Mouse (Mus musculus) liver, postnatal 0 days (tissue): ENCODE measurements at regions not wholly inside any gene's neighbourhood (a gene's known extent, or its start where the extent isn't known, plus 50 kb on each side); places are given as distances from the start of the nearest gene placed in this dataset.

Source experiments
- ATAC-seq: fragments of 200-750 bp; cut with Nextera tagmentation; 2 replicates; pipeline ENCODE4 v1.8.0; 2017; ENCODE audit warnings: mild to moderate bottlenecking, moderate library complexity
- DNase-seq: peaks from one replicate; pipeline ENCODE4 v3.0.0-alpha.2; 2016
- H3K27ac ChIP-seq: fragments of 300-500 bp; sonication (generic); 2 replicates; pipeline ENCODE4 v1.5.1; 2014; ENCODE audit warnings: antibody characterized with exemption, moderate library complexity, mild to moderate bottlenecking, low read depth
- H3K27me3 ChIP-seq: fragments of 300-500 bp; sonication (generic); 2 replicates; pipeline ENCODE4 v1.6.1; 2014; ENCODE audit warnings: low read length, control low read depth, mixed read lengths; ENCODE audit not compliant: insufficient read depth
- H3K36me3 ChIP-seq: fragments of 300-500 bp; sonication (generic); replicated peaks from 2 replicates; pipeline ENCODE4 v1.6.1; 2014; ENCODE audit warnings: mild to moderate bottlenecking, control low read depth, low read length, moderate library complexity, mixed read lengths; ENCODE audit not compliant: insufficient read depth
- H3K4me1 ChIP-seq: fragments of 300-500 bp; sonication (generic); 2 replicates; pipeline ENCODE4 v1.6.1; 2014; ENCODE audit warnings: antibody characterized with exemption, mild to moderate bottlenecking, control low read depth; ENCODE audit not compliant: insufficient read depth
- H3K4me2 ChIP-seq: fragments of 300-500 bp; sonication (generic); 2 replicates; pipeline ENCODE4 v1.6.1; 2014; ENCODE audit warnings: low read depth, mild to moderate bottlenecking, low read length, moderate library complexity, mixed read lengths
- H3K4me3 ChIP-seq: fragments of 300-500 bp; sonication (generic); 2 replicates; pipeline ENCODE4 v1.5.1; 2014; ENCODE audit warnings: low read depth, low read length
- H3K9ac ChIP-seq: fragments of 300-500 bp; sonication (generic); replicated peaks from 2 replicates; pipeline ENCODE4 v1.6.1; 2014; ENCODE audit warnings: mild to moderate bottlenecking, moderate library complexity
- H3K9me3 ChIP-seq: fragments of 300-500 bp; sonication (generic); 2 replicates; pipeline ENCODE4 v1.6.1; 2016; ENCODE audit warnings: mild to moderate bottlenecking, control low read depth, low read length, mixed read lengths
- CTCF ChIP-seq: sonication (generic); IDR thresholded peaks from 2 replicates; pipeline ENCODE4 v1.5.1; 2016; ENCODE audit warnings: antibody characterized with exemption, low read depth
- EP300 ChIP-seq: IDR thresholded peaks from 2 replicates; pipeline ENCODE4 v1.6.1; 2016; ENCODE audit warnings: antibody characterized with exemption, low read depth, mild to moderate bottlenecking
- WGBS: fragments of 180-500 bp; shearing (Covaris S2); extraction: QIAGEN DNeasy Blood & Tissue Kit; methylation state at CpG from one replicate; pipeline ENCODE4 v1.1.7; 2014; ENCODE audit not compliant: insufficient replicate concordance; 5-methylcytosine and 5-hydroxymethylcytosine counted together

- Histone ChIP-seq H3K27ac (no peak overlapping the region), H3K4me1 (0 out of 2 replicates have a peak, but pooled peaks cover 3% of the 10 kb centered on the region), H3K9ac (no peak overlapping the region), H3K27me3 (peaks cover 35% of the 10 kb centered on the region), H3K36me3 (no peaks in the 10 kb centered on the region), H3K4me2 (no peak overlapping the region), H3K9me3 (no peaks in the 10 kb centered on the region), H3K4me3 (no peak overlapping the region)
- 43% methylated on average over 7 of the region's 7 CpGs for WGBS
- TF ChIP-seq EP300, result no peak
- ATAC-seq (peak; percentile 63), DNase-seq (peak; percentile 44)
Observed at GRCm38 (mm10) chr9:69667064-69667533, 93.6 kb downstream of the Foxb1 start.

GRCm38 (mm10) chr9:69664201-69664600, 96.5 kb downstream of the Foxb1 start:
- peaks cover 19% of the 10 kb centered on the region for H3K27me3 ChIP-seq
- no peaks in the 10 kb centered on the region for H3K36me3 ChIP-seq
- 67% methylated on average over 3 of the region's 3 CpGs for WGBS
- no peak for TF ChIP-seq CTCF
- no peak for TF ChIP-seq EP300
- no peak for DNase-seq
- H3K9ac ChIP-seq, result no peak overlapping the region
- no peak overlapping the region for H3K4me3 ChIP-seq
- H3K27ac ChIP-seq, result no peak overlapping the region
- no peaks in the 10 kb centered on the region for H3K9me3 ChIP-seq
- H3K4me1 ChIP-seq, result 0 out of 2 replicates have a peak, but pooled peaks cover 3% of the 10 kb centered on the region
- no peak overlapping the region for H3K4me2 ChIP-seq
- ATAC-seq, result no peak

DNA sequence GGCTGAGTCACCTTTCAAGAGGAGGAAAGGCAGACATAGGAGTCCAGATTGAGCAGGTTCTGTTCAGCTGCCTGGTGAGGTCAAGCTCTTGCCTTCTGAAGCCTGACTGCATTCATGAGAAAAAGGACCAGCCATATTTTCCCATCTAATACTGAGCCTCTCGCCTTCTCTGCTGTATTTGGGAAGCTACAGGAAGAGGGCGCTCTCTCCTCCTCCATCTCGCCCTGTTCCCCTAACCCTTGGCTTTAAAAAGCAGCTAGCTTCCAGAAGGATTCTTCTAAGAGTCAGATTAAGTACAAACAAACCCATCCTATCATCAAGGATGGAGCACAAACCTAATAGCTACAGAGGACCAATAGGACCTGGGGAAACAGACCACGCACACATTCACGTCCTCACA, 98.3 kb downstream of the Foxb1 start:
- Histone ChIP-seq H3K9ac (no peak overlapping the region), H3K36me3 (no peaks in the 10 kb centered on the region), H3K27me3 (peaks cover 4% of the 10 kb centered on the region; the same call in 1 of the 2 replicates), H3K27ac (no peak overlapping the region), H3K4me2 (no peak overlapping the region), H3K4me1 (0 out of 2 replicates have a peak, but pooled peaks cover 1% of the 10 kb centered on the region), H3K9me3 (no peaks in the 10 kb centered on the region), H3K4me3 (no peak overlapping the region)
- 40% methylated on average over 5 of the region's 5 CpGs for WGBS
- TF ChIP-seq EP300 (no peak), CTCF (peak; percentile 60)
- DNase-seq (no peak), ATAC-seq (no peak)

- TF ChIP-seq CTCF (no peak), EP300 (no peak)
- Histone ChIP-seq H3K27me3 (peaks cover 2% of the 10 kb centered on the region; the same call in 1 of the 2 replicates), H3K9me3 (no peaks in the 10 kb centered on the region), H3K36me3 (no peaks in the 10 kb centered on the region), H3K27ac (no peak overlapping the region), H3K9ac (no peak overlapping the region), H3K4me1 (no peaks in the 10 kb centered on the region), H3K4me2 (no peak overlapping the region), H3K4me3 (no peak overlapping the region)
- no peak for ATAC-seq
- DNase-seq, result no peak
- WGBS, result 84% methylated on average over 4 of the region's 4 CpGs
Observed at GRCm38 (mm10) chr9:69658276-69658675, 102.5 kb downstream of the Foxb1 start.

- ATAC-seq, result no peak
- peak; percentile 21 for DNase-seq
Observed at GRCm38 (mm10) chr9:69656053-69656452, 104.7 kb downstream of the Foxb1 start.

DNA sequence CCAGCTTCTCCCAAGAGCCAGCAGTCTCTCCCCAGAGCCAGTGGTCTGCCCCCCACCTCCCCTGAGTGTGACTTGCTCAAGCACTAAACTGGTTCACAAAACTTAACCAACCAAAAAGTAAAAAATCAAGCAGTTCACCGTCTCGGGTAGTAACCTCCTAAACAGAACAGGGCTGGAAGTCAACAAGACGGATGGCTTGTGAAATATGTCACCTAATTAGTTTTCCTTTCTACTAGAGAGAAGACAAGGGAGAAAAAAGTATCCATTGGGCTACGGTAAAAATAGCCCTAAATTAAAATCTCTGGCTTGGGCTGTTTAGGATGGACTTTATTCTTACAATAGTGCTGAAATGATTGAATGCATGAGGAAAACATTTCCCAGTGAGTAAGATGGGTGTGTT, 108.6 kb downstream of the Foxb1 start:
- H3K36me3 ChIP-seq, result no peaks in the 10 kb centered on the region
- DNase-seq, result no peak
- H3K27ac ChIP-seq, result no peak overlapping the region
- H3K4me2 ChIP-seq, result no peak overlapping the region
- no peak overlapping the region for H3K4me3 ChIP-seq
- H3K27me3 ChIP-seq, result 0 out of 2 replicates have a peak, but pooled peaks cover 3% of the 10 kb centered on the region
- TF ChIP-seq CTCF (no peak), EP300 (no peak)
- no peaks in the 10 kb centered on the region for H3K4me1 ChIP-seq
- whole genome bisulfite sequencing, result 61% methylated on average over 4 of the region's 4 CpGs
- ATAC-seq, result no peak
- H3K9ac ChIP-seq, result no peak overlapping the region
- H3K9me3 ChIP-seq, result no peaks in the 10 kb centered on the region

More at GRCm38 (mm10) chr9:69656053-69656452, 104.7 kb downstream of the Foxb1 start:
- 44% methylated on average over 6 of the region's 6 CpGs for WGBS
- Histone ChIP-seq H3K36me3 (no peaks in the 10 kb centered on the region), H3K4me3 (no peak overlapping the region), H3K4me2 (no peak overlapping the region), H3K27ac (no peak overlapping the region), H3K9me3 (no peaks in the 10 kb centered on the region), H3K9ac (no peak overlapping the region), H3K27me3 (no peaks in the 10 kb centered on the region; the same call in 1 of the 2 replicates), H3K4me1 (no peaks in the 10 kb centered on the region)
- TF ChIP-seq EP300 (no peak), CTCF (no peak)
